Mouse (Mus musculus): ENCODE results near the gene Bcr. TPM values are rescaled to one million over a fixed set of nuclear protein-coding genes. Genes with fewer than 3 reads are reported as not detected.

The Bcr gene
- polyA plus RNA-seq, 1 experiment from 2014 or later = 1.3 TPM

GRCm38 (mm10) chr10:75068086-75068485 is 7.7 kb downstream of the Bcr start:
- H3K9ac ChIP-seq = no peak overlapping the region
- no peak overlapping the region for H3K4me2 ChIP-seq
- H3K4me3 ChIP-seq (replicated peaks) = no peak overlapping the region
- 18% methylated on average over 2 of the region's 2 CpGs for WGBS (ENCODE audit: insufficient replicate concordance)
- H3K36me3 ChIP-seq (replicated peaks) = no peaks in the 10 kb centered on the region
- no peaks in the 10 kb centered on the region for H3K9me3 ChIP-seq (replicated peaks)
- ATAC-seq (ENCODE audit: insufficient read depth) = no peak
- H3K4me1 ChIP-seq (replicated peaks) = peaks cover 35% of the 10 kb centered on the region
- H3K27me3 ChIP-seq = peaks cover 4% of the 10 kb centered on the region
- 0 out of 2 replicates have a peak overlapping the region, but pooled peaks have one; percentile 33 for H3K27ac ChIP-seq (replicated peaks)

- no peak overlapping the region for H3K4me2 ChIP-seq
- H3K9me3 ChIP-seq (replicated peaks) = no peaks in the 10 kb centered on the region
- 45% methylated on average over 12 of the region's 12 CpGs for WGBS (ENCODE audit: insufficient replicate concordance)
- H3K27ac ChIP-seq (replicated peaks) = 0 out of 2 replicates have a peak overlapping the region, but pooled peaks have one; percentile 33
- 0 out of 2 replicates have a peak overlapping the region, but pooled peaks have one; percentile 1 for H3K4me3 ChIP-seq (replicated peaks)
- no peaks in the 10 kb centered on the region for H3K36me3 ChIP-seq (replicated peaks)
- no peak overlapping the region for H3K9ac ChIP-seq
- peaks cover 28% of the 10 kb centered on the region for H3K4me1 ChIP-seq (replicated peaks)
- H3K27me3 ChIP-seq = no peaks in the 10 kb centered on the region
- peak; percentile 64; the same call in 1 of the 2 replicates for ATAC-seq (ENCODE audit: insufficient read depth)
Measured at GRCm38 (mm10) chr10:75068624-75069328, 8.4 kb downstream of the Bcr start.

GRCm38 (mm10) chr10:75070281-75070976 is 10.0 kb downstream of the Bcr start:
- Histone ChIP-seq H3K36me3 (replicated peaks) (no peaks in the 10 kb centered on the region), H3K4me1 (replicated peaks) (peaks cover 26% of the 10 kb centered on the region), H3K27ac (replicated peaks) (no peak overlapping the region; the same call in 1 of the 2 replicates), H3K9me3 (replicated peaks) (no peaks in the 10 kb centered on the region), H3K9ac (no peak overlapping the region), H3K4me2 (no peak overlapping the region), H3K27me3 (no peaks in the 10 kb centered on the region), H3K4me3 (replicated peaks) (no peak overlapping the region)
- 40% methylated on average over 11 of the region's 11 CpGs for WGBS (ENCODE audit: insufficient replicate concordance)
- ATAC-seq (ENCODE audit: insufficient read depth) = no peak

- H3K9ac ChIP-seq = no peak overlapping the region
- WGBS (ENCODE audit: insufficient replicate concordance) = 41% methylated on average over 5 of the region's 5 CpGs
- no peaks in the 10 kb centered on the region for H3K27me3 ChIP-seq
- H3K36me3 ChIP-seq (replicated peaks) = no peaks in the 10 kb centered on the region
- H3K4me2 ChIP-seq = no peak overlapping the region
- no peak overlapping the region for H3K27ac ChIP-seq (replicated peaks)
- ATAC-seq (ENCODE audit: insufficient read depth) = no peak
- H3K4me3 ChIP-seq (replicated peaks) = no peak overlapping the region
- no peaks in the 10 kb centered on the region for H3K9me3 ChIP-seq (replicated peaks)
- peaks cover 38% of the 10 kb centered on the region for H3K4me1 ChIP-seq (replicated peaks)
Measured at GRCm38 (mm10) chr10:75075665-75076064, 15.3 kb downstream of the Bcr start.

GRCm38 (mm10) chr10:75078174-75079128 is 18.1 kb downstream of the Bcr start:
- peaks cover 33% of the 10 kb centered on the region for H3K4me1 ChIP-seq (replicated peaks)
- peak; percentile 68 for ATAC-seq (ENCODE audit: insufficient read depth)

GRCm38 (mm10) chr10:75085330-75085729 is 24.9 kb downstream of the Bcr start:
- no peaks in the 10 kb centered on the region for H3K4me1 ChIP-seq (replicated peaks)
- H3K27ac ChIP-seq (replicated peaks) = no peak overlapping the region
- no peak for ATAC-seq (ENCODE audit: insufficient read depth)
- no peak overlapping the region for H3K9ac ChIP-seq
- H3K4me3 ChIP-seq (replicated peaks) = no peak overlapping the region
- H3K9me3 ChIP-seq (replicated peaks) = no peaks in the 10 kb centered on the region
- no peak overlapping the region for H3K4me2 ChIP-seq
- 49% methylated on average over 1 of the region's 1 CpGs for WGBS (ENCODE audit: insufficient replicate concordance)
- H3K36me3 ChIP-seq (replicated peaks) = no peaks in the 10 kb centered on the region
- no peaks in the 10 kb centered on the region for H3K27me3 ChIP-seq

More at GRCm38 (mm10) chr10:75078174-75079128, 18.1 kb downstream of the Bcr start:
- H3K36me3 ChIP-seq (replicated peaks) = no peaks in the 10 kb centered on the region
- no peak overlapping the region for H3K4me3 ChIP-seq (replicated peaks)
- WGBS (ENCODE audit: insufficient replicate concordance) = 47% methylated on average over 14 of the region's 14 CpGs
- H3K9ac ChIP-seq = no peak overlapping the region
- H3K4me2 ChIP-seq = no peak overlapping the region; the same call in 1 of the 2 replicates
- no peaks in the 10 kb centered on the region for H3K9me3 ChIP-seq (replicated peaks)
- no peaks in the 10 kb centered on the region for H3K27me3 ChIP-seq
- H3K27ac ChIP-seq (replicated peaks) = peak overlapping the region; percentile 61

GRCm38 (mm10) chr10:75088471-75088870 is 28.1 kb downstream of the Bcr start:
- 64% methylated on average over 4 of the region's 4 CpGs for whole genome bisulfite sequencing (ENCODE audit: insufficient replicate concordance)
- H3K27ac ChIP-seq (replicated peaks) = no peak overlapping the region
- no peak for ATAC-seq (ENCODE audit: insufficient read depth)
- no peak overlapping the region for H3K4me3 ChIP-seq (replicated peaks)
- no peaks in the 10 kb centered on the region for H3K9me3 ChIP-seq (replicated peaks)
- H3K9ac ChIP-seq = no peak overlapping the region
- no peaks in the 10 kb centered on the region for H3K27me3 ChIP-seq
- H3K36me3 ChIP-seq (replicated peaks) = no peaks in the 10 kb centered on the region
- no peak overlapping the region for H3K4me2 ChIP-seq
- H3K4me1 ChIP-seq (replicated peaks) = no peaks in the 10 kb centered on the region

- H3K27ac ChIP-seq (replicated peaks) = no peak overlapping the region
Measured at GRCm38 (mm10) chr10:75091478-75092152, 31.2 kb downstream of the Bcr start.

GRCm38 (mm10) chr10:75093252-75093987 is 33.0 kb downstream of the Bcr start:
- no peak overlapping the region for H3K27ac ChIP-seq (replicated peaks)
- no peaks in the 10 kb centered on the region for H3K27me3 ChIP-seq
- ATAC-seq (ENCODE audit: insufficient read depth) = no peak
- H3K9me3 ChIP-seq (replicated peaks) = no peaks in the 10 kb centered on the region
- 0 out of 2 replicates have a peak, but pooled peaks cover 9% of the 10 kb centered on the region for H3K4me1 ChIP-seq (replicated peaks)
- H3K4me2 ChIP-seq = no peak overlapping the region
- WGBS (ENCODE audit: insufficient replicate concordance) = 55% methylated on average over 22 of the region's 22 CpGs
- no peak overlapping the region for H3K4me3 ChIP-seq (replicated peaks)
- H3K9ac ChIP-seq = no peak overlapping the region
- H3K36me3 ChIP-seq (replicated peaks) = no peaks in the 10 kb centered on the region

More at GRCm38 (mm10) chr10:75091478-75092152, 31.2 kb downstream of the Bcr start:
- 67% methylated on average over 10 of the region's 10 CpGs for WGBS (ENCODE audit: insufficient replicate concordance)
- H3K9me3 ChIP-seq (replicated peaks) = no peaks in the 10 kb centered on the region
- H3K36me3 ChIP-seq (replicated peaks) = no peaks in the 10 kb centered on the region
- H3K9ac ChIP-seq = no peak overlapping the region
- no peak overlapping the region for H3K4me2 ChIP-seq
- H3K4me1 ChIP-seq (replicated peaks) = no peaks in the 10 kb centered on the region
- H3K27me3 ChIP-seq = no peaks in the 10 kb centered on the region
- no peak for ATAC-seq (ENCODE audit: insufficient read depth)
- H3K4me3 ChIP-seq (replicated peaks) = no peak overlapping the region

- Histone ChIP-seq H3K4me2 (no peak overlapping the region), H3K9me3 (replicated peaks) (no peaks in the 10 kb centered on the region), H3K4me3 (replicated peaks) (no peak overlapping the region), H3K27me3 (no peaks in the 10 kb centered on the region), H3K27ac (replicated peaks) (no peak overlapping the region), H3K4me1 (replicated peaks) (peaks cover 16% of the 10 kb centered on the region), H3K9ac (no peak overlapping the region), H3K36me3 (replicated peaks) (no peaks in the 10 kb centered on the region)
- WGBS (ENCODE audit: insufficient replicate concordance) = 73% methylated on average over 1 of the region's 1 CpGs
- ATAC-seq (ENCODE audit: insufficient read depth) = no peak
Measured at GRCm38 (mm10) chr10:75094338-75094737, 33.9 kb downstream of the Bcr start.

Measured in liver, embryonic 15.5 days (tissue).